Mouse (Mus musculus) mouse embryonic stem cell (cell line): ENCODE results near the gene Magi2.

Source experiments
- in situ Hi-C, 2 experiments: fragments of 300-500 bp; cut with MboI; formaldehyde crosslinking; loops; 1 replicate in 1 of 2; 3 replicates in 1 of 2; pipeline ENCODE4 v1.14.3; 2019 to 2020; ENCODE audit warnings: low sequenced_read_pairs in 2 of 2, low pct_unique_long_range_greater_than_20kb in 1 of 2, mixed read lengths in 1 of 2; ENCODE audit not compliant: unreplicated experiment in 1 of 2

Gene Magi2

DNA sequence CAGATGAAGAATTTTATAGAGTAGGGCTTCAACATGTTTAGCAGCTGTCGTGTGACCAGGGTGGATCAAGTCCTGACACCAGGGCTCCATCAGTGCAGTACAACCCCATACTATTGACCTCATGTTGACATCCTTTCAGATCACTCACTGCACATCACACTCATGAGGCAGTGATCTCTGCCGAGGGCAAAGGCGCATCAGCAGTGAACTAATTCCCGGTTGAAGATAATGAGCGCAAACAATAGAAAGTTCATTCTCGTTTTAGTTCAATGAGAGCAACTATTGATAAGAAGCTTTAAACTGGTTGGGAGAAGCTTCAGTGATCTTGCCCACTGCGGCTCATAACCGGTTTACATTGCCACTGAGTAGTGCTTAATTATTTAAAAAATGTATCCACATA lies 780.4 kb downstream of the Magi2 start:
- in situ Hi-C loops, result no loop called here

DNA sequence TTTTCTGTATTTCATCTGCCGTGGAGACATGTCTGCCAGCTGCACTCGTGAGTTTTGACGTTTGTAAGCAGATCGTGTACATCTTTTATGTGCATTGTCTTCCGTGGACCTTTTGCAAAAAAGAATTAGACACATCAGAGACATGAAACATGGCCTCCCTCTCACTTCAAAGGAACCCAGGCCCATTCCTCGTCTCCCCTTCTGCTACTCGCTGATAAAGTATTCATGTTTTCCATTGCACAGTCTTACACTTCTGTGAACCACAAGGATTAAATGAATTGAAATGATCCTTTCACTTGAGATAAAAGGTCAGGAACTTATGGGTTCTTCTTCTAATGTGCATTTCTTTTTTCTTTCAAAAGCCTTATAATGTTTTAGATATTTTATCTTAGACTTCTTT lies 783.4 kb downstream of the Magi2 start:
- in situ Hi-C loops, result no loop called here

DNA sequence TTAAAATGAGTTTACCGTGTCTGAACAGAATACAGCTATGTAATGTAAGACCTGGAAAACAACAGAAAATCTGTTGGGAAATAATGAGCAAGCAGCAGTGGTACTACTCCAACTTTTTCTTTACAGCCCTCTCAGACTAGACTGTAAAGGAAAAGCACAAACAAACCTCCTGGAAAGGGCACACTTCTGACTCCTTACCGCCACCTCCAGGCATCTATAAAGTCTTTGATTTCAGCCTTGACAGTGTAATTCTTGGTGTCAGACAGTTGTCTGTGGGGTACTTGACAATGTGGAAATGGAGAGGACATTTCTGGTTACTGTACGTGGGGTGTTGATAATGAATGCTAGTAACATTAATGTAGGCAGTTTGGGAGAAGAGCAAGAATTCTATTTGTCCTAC lies 791.2 kb downstream of the Magi2 start:
- in situ Hi-C loops, result no loop called here

DNA sequence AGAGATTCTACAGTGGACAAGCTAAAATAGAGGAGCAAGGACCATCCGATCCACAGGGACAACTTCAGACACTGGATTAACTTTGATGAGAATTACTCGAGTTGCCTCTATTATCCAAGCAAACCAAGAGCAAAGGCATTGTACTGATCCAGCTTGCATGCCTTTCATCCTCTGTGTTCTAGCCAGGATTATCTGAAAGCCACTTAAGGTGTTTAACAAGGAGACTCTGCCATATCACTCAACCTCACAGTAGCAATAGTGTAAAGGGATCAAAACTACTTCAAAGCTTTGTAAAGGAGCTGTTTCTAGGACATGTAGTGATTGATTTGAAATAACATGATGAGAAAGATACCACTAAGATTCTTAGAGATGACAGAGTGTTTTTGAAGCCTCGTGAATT lies 819.8 kb downstream of the Magi2 start:
- in situ Hi-C loops, result no loop called here

DNA sequence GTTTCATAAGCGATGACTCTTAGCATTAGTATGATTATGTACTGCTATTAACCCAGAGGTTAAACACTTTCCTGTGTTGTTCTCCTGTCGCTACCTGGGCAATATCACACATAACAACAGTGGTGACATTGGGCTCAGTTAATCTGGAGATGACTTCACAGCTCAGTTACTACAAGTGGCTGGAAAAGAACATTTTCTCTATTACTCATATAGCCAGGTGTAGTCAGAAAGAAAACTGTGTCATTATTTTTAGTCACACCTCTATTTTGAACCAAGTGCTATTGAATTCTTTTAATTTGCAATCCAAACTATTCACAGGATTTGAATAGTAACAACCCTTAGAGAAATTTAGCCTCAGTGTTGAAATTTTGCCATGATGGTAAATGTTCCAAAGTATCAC lies 821.5 kb downstream of the Magi2 start:
- in situ Hi-C loops, result no loop called here

DNA sequence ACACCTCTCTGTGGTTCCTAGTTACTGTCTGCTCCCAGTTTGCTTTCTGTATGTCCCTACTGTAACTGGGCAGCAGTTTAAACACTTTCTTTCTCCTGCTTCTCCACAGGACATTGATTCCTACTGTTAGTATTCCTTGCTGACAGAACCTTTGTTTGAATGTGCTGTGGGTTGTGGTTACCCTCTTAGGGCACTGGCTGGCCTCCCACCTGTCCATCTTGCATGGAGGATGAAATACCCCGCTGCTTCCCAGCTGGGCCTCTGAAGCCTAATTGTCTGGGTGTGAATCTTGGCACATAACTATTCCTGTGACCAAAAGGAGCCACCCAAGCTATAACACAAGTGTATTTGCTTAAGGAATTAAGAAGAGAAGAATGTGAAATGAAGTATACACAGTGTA lies 823.4 kb downstream of the Magi2 start:
- in situ Hi-C loops, result no loop called here

DNA sequence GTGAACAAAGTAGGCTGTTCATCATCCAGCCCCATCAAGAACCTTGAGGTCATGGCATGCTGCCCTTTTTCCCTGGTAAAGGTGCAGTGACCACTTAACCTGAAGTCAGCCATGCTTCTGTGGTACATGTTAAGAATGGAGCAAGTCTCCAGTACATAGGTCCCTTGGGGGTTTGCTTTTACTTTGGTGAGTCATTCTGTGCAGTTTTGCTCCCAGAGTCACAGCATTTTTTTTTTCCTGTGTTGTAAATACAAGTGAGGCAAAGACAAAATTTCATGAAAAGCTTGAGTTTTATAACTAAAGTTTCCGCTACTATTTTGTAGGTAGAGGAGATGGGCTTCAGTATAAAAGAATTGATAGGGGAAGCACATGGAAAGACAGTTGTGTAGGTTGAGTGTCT lies 828.2 kb downstream of the Magi2 start:
- in situ Hi-C loops, result no loop called here

DNA sequence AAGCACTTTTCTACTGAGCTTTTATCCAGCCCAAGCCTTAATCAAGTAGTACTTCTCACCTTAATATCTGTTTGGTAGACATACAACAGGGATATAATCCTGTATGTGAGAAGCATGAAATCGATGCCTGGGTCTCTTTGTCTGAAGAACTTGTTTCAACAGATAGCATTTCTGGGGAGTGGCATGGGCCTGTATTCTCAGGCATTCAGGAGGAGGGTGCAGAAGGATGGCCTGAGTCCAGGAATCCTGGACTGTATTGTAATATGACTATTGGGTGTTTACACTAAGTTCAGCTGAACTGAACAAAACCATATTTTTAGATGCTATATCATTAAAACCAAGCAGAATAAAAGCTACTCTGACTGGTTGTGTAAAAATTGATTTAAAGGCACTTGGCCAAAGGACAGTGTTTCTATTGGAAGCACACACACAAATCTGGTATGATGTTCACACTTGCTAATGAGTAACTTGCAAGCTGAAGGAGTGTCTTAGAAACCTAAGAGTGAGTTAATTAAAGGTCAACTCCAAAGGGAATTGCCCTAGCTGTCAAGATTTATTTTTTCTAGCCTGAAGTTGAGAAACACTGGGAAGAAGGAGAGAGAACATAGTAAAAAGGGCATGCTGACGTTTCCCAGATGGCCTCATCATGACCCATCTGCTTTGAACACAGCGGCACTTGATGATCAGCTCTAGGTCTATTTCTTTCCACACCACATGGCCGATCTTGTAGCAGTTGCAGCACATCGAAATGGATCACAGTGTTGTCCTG lies 829.4 kb downstream of the Magi2 start:
- in situ Hi-C loops, result no loop called here

DNA sequence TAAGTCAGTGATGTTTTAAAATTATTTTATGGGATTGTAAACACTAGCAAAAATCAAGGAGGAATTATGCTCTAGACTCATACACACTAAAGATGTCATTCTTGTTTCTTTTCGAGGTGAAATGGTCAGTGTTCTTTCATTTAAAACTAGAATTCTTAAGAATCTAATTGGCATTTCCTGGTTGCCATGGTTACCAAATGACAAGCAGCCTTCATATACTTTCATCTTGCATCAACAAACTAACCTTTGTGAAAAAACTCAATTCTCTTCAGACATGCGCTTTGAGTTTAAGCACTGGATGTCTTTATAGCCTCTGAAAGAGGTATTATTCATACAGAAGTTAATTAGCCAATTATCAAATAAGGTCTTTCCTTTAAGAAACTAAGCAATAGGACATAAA lies 830.0 kb downstream of the Magi2 start:
- in situ Hi-C loops, result no loop called here

DNA sequence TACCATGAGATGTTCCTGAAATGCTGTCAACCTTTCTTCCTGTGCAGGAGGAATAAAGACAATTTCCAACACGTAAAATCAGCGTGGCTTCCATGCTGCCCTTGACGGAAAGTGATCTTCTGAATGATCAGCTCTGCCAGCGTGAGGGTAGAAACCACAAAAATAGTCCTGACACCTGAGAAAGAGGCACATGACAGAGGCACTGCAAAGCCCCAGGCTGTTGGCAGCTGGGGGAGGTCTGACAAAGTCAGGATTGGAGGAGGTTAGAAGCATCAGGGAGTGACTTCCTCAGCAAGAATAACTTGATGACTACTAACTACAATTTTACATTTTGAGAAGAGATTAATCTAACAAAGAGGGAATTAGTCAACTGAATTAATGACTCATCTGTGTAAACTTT lies 835.2 kb downstream of the Magi2 start:
- in situ Hi-C loops, result no loop called here

DNA sequence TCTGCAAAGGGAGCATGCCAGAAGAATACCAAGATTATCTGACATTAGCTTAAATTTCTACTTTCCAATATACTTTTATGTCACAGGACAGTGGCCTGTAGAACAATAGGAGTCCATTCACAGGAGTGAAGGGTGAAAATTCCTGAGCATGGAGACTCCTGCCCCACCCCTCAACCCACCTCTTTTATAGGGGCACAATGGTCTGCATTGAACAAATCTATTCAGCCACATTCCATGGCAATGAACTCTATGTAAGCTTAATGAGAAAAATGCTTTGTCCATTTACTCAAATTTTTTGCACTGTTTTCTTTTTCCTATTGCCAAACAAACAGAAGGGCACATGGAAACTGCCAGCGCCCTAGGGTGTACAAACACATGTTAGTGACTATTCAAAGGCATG lies 838.2 kb downstream of the Magi2 start:
- in situ Hi-C loops, result no loop called here

DNA sequence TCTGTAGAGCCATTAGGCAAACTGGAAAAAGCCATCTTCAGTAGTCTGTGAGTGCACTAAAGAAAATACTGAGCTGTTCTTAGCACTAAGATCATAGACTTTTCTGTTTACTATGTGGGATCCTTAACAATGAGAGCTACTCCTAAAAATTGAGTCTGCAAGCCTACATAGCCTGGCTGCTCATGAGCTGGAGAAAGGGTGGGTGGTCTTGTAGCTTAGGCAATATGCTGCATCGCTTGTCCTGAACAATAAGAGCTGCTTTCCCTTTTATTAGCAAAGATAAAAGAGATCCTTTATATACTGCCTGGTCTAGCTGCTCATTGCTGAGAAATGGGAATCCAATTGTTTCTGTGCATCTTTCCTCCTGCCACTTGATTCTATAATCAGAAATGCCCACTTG lies 841.7 kb downstream of the Magi2 start:
- in situ Hi-C loops, result no loop called here

DNA sequence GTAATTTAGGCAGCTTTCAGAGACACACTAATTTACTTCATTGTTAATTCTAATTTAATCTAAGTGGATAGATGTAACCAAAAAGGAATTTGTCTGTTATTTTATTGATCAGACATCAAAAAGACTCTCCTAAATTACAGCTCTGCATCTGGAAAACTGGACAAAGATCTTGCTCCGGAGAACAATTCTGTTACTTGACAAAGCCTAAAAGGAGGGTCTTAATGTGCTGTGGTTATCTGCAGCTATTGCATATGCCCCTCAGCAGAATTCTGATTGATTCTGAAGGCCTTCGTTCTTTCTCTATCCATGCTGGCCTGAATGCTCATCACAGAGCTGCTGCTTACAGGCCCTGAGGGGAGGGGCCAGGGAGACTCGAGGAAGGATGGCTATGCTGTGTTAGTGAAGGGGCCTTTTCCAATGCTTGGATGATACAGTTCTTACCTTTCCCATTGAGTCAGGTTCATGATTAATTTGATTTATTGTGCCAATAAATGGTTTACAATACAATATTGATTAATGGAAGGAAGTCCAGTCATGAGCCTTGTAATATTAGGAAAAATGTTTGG lies 842.2 kb downstream of the Magi2 start:
- in situ Hi-C loops, result no loop called here

DNA sequence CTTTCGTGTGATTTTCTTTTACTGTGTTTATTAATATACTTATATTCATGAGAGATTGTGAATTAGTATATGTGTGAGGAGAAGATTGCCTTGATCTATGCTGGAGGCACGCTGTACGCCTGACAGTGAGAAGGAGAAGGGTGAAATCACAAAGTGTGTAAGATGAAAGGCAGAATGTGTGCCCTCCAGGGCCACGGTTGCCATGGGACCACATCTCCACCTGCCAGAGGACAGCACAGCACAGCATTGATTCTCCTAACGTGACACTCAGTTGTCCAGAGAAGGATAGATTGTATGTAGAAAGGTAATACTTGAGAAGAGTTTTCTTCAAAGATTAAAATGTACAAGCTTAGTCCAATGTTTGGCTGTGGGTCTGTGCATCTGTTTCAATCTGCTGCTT lies 847.3 kb downstream of the Magi2 start:
- in situ Hi-C loops, result no loop called here

DNA sequence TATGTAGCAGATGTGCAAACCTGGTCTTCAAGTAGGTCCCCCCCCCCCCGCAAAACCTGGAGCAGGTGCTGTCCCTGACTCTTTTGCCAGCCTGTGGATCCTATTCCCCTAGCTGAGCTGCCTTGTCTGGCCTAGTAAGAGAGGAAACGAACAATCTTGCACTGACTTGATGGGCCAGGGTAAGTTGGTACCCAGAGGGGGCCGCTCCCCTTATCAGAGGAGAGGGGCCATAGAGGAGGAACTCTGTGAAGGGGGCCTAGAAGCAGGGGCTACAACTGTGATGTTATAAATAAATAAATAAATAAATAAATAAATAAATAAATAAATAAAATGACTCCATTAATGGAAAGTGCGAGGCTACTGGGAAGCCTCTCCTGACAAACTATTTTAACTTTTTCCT lies 848.0 kb downstream of the Magi2 start:
- in situ Hi-C loops, result no loop called here

DNA sequence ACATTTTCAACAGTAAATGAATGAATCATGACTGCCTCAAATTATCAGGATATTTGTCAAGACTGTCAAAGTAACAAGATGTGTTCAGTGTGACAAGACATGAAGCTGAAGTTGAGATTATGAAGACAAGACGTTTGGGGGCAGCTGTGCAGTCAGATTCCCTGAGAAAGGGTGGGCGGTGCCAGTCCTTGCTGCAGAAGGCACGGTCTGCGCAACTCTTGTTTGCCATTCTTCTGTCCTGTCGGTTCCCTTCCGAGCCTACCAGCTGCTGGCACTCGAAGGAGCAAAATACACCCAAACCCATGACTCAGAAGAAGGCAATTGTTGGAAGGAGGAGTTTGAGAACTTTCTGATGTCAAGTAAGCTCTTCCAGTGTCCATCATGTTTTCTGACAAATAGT lies 852.1 kb downstream of the Magi2 start:
- in situ Hi-C loops, result no loop called here

DNA sequence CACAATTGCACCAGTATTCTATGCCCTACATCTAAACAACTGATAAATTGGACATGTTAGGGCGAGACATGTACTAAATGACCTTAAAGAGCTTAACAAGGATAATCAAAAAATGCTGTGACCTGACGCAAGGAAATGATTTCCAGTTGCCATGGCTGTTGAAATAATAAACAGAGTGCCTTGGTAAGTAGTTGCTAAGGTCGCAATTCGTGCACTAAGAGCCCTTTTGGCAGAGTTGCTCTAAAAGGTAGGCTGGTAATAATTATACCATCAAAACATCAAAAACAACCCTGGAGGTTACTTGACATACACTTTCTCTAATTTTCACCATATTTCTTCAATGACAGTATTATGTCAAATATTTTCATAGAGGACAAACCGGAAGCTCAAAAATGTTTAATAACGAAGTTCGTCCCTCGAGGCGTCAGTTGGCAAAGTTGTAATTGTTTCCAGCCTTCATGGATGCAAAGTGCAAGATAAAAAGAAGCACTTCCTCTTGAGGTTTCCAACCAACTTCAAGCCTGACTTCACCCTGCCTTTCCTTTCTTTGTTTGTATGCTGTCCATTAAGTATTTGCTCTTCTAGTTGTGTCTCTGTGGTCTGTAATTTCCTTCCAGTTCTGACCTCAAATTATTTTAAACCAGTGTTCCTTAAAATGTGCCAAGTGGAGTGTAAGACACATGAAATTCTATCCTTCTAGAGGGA lies 853.9 kb downstream of the Magi2 start:
- in situ Hi-C loops, result no loop called here

DNA sequence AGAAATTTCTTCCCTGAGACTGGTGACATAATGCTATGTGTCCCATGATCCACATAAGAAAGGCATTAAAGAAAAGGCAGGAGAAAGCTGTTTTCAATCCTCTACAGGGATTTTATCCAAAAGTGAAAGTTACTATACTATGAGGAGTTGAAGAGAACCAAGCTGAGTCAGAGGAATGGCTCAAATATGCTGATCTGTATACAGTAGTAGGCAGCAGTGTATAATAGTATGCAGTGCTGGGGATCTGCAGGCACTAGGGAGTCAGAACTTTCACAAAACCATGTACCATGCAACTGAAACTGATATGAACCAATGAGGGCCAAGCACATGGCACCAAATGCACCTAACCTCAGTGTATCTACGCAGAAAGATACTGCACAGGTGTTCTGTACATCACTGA lies 855.5 kb downstream of the Magi2 start:
- in situ Hi-C loops, result no loop called here

DNA sequence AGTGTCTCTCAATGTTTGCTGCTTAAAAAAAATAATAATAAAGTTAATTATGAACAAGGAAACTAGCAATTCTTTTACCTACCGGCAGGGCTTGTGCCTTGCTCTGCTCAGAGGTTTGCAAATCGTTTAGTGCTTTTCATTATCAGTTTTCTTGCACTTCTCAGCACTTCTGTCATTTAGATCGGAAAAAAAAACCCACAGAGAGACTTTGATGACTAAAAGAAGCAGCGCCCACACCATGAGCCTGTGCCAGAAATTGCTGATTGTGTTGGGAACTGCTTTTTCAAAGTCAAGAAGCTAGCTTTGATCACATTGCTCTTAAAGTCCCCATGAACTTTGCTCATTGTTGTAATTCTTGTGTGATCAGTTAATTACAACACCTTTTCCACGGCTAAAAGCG lies 860.2 kb downstream of the Magi2 start:
- in situ Hi-C loops, result no loop called here

DNA sequence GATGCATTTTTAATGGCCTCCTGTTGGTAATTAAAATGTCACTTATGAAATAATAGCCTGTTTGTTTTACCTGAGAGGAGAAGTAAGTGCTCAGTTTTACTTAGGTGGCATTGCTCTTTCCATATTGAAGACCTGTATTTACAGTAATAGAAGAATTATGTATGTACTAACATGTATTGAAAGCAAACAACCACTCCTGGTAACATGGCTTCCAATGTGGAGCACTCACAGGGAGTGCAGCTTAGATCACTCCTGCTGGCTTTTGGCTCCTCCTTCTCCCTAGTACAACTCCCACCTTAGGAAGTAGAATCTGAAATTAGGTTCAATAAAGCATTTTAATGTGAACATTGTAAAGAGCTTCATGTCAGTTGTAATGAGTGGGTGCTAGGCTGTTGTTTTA lies 877.0 kb downstream of the Magi2 start:
- in situ Hi-C loops, result no loop called here
